Mouse (Mus musculus) urinary bladder, postnatal 10 days (tissue): Measurements from ENCODE around the gene Rubcnl.

Experiments
- DNase-seq: peaks from one replicate; pipeline ENCODE4 v3.0.0; 2022; ENCODE audit warnings: low spot score

Rubcnl gene

DNA sequence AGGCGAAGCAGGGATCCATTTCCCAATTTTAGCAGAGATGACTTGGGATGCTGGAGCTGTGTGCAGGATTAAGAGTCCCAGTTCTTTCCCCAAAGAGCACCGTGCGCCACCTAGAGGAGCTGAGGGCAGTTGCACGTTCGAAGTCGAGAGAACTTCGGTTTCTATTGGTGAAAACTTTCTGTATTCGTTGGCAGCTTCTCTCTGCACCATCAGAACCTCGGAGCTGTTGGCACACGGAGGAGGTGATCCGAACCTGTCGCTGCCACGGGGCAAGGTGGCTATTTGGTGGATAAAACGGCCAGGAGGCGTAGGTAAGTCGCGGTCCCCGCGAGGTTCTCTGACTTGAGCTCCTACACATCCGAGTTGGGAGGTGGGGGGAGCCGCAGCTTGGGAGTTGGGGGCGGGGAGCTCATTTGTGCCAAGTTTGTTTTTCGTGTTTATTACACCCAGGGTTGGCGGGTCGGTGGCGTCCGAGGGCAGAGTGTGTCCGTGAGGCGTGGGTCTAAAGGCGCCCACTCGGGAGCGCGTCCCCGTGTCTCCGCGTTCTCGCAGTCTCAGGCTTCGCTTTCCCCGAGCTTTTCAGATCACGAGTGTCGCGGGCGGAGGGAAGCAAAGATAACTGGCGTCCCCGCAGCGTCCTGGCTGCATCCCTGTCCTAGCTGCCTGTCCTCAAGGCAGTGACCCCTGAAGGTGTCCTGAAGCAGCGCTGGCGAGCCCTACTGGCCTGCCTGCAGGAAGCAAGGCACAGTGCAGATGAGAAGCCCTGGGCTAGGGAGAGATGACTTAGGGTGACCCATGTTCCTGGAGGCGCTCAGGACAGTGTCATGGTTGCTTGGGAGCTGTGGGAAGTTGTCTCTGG is at the start of gene Rubcnl:
TSS of gene Rubcnl (plus strand) at position 172 of the 859 bp plus-strand sequence.
- DNase-seq, result peak; percentile 28

DNA sequence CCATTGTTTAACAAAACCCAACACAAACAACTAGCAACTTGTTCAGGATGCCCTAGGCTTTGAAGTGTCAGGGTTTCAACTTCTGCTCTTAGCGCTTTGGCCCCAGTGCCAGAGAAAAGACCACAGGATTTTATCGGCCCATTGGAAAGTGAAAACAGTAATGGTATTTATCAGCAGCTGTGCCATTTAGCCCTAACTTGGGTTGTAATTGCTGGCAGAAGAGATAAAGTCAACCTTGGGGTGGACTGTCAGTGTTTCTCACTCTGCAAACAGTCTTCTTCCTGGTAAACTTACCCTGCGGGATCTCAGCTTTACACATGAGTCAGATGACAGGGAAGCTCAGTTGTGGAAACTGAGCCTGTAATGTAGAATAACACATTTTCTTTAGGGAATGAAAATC is 43.6 kb upstream of the Rubcnl start:
- DNase-seq, result no peak

DNA sequence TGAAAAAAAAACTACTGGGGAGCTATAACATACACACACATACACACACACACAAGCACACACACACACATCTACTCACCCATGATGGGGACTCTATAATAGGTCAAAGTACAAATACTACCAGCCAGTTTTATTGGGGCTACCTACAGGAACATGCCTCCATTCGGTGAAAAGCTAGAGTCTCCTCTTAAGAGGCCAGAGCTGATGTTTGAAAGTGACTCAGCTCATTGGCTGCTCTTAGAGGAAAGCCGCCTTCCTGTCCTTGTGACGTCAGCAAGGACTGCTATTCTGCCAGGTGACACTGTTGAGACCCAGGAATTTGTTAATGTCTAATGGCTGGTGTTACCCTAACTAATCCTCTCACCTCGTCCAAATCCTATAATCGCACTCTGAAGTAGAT is 43.1 kb upstream of the Rubcnl start:
- no peak for DNase-seq

DNA sequence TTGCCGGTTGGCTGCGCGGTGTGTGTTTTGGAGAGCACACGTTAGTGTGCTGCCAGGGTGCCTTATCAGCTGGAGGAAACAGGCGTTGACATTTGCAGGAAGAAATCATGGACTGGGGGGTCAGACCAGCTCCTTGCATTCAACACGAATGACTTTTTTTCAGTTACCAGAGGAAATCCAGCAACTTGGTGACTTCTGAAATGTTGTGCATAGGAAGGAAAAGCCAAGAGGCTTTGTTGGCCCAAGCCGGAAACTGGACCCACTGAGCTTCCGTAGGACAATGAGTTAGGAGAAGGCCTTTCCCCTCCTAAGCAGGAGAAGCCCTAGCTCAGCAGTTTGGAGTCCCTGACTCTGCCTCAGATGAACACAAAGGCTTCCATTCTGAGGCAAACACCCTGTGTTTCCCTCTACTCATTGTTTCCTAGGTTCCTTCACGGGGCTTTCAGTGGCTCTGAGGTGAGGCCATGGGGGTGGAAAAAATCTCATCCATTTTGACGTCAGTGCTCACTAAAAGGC is 41.6 kb upstream of the Rubcnl start:
- DNase-seq, result no peak

DNA sequence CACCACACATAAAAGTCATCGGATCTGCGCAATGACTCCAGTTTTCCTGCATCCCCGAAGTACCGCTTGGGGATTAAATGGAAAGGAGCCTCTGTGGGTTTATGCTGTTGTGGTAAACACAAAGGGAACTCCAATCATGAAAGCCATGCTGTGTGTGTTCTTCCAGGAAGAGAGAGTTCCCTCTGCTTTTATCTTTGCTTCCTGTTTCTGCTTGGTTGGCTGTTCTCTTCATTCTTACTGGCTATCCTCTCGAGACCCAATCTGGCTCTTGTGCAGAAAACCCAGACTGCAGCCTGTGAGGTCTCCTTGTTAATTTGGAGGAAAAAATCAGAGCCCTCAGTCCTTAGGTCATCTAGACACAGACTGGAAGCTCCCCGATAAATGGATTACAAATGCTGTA is 38.9 kb upstream of the Rubcnl start:
- DNase-seq, result no peak

DNA sequence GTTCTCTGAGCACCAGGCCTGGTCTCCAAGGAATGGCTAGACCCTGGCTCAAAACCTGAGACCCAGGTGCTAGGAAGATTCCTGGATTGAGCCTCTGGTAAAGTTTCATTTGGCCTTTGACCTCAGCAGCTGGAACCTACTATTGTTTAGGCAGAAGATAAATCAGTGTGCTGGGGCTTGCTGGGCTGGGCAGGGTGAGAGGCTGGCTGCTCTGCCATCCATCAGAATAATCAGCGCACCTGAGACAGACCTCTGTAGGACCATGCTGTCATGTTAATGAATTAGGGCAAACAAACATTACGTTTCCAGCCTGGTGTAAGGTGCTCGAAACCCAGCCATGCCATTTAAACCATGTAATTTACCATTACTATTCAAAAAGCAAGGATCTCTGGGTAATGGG is 34.8 kb upstream of the Rubcnl start:
- no peak for DNase-seq

DNA sequence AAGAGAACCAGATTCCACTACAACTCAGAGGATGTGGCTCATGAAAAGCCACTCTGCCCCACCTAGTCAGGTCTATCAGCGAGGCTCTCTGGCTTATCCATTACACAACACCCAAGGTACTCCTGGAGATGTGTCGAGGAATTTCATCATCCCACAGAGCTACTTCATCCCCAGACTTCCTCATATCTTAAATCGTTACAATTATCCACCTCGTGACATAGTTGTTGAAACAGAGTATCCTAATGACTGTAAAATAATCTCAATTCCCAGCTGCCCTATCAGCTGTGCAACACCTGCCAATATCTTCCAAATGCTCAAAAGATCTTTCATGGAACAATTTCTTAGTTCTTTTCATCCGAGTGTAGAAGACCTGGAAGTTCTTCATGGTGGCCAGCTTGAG is 32.7 kb upstream of the Rubcnl start:
- no peak for DNase-seq

DNA sequence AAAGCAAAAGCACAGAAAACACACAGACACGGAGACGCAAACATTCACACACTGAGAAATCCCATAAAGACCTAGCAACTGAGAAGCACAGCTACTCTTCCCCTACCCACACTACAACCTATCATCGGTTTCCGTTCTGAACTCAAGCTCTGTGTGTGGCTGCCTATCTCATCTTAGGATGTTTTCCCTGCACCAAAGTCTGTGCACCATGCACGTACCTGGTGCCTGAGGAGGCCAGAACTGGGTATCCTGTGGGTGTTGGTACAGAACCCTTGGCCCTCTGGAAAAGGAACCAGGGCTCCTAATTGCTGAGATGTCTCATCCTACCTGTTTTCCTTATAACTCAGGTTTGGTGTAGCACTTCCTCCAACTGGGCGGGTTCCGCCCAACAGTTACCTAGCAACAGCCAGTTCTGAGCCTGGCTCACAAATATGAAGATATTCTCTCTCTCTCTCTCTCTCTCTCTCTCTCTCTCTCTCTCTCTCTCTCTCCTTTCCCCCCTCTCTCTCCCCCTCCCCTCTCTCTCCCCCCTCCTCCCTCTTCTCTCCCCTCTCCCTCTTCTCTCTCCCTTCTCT is 30.9 kb upstream of the Rubcnl start:
- no peak for DNase-seq

DNA sequence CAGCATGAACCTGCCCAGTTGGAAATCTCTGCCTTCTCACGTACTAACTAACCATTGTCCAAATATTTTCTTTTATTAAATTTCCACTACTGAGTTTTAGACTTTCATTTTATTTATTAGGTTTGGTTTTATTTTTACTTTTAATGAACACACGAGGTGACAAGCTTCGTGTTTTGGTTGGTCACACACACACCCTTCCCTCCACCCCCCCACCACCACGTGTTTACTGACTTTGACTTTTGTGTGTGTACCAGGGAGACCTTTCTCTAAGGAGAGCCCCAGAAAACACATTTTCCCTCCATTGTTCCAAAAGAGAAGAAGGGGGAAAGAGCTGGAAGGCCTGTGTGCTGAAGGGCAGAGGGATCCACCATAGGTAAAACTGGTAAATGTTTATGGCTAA is 30.2 kb upstream of the Rubcnl start:
- DNase-seq, result no peak

DNA sequence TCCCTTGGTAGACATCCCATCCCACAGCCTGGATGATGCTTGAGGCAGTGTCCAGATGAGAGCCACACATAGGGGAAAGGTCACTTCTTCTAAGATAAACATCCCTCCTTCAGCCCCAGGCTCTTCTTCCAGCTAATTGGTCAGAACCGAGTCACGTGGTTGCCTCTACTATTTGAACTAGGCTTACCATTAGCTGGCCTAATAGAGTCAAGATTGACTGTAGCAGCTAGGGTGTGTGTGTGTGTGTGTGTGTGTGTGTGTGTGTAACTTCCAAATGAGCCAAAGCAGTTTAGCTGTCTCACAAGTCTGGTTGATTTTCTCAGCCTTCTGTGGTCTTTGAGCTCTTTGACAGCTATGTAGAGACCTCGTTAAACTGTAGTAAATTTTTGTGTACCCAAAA is 29.3 kb upstream of the Rubcnl start:
- no peak for DNase-seq

DNA sequence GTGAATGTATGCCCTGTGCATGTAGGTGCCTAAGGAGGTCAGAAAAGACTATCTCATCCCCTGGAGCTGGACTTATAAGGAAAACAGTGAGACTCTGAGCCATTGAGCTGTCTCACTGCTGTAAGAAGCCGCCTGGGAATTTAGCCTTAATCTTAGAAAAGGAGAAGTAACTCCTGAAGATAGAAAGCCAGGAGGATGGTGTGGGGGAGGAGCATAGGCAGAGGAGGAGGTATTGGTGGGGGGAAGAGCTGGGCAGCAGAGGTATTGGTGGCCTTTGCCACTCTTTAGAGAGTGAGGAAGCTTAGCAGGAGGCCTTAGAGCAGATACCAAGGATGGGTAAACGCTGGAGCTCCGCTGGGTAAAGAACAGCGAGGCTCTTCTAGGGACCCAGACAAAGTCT is 26.5 kb upstream of the Rubcnl start:
- no peak for DNase-seq

DNA sequence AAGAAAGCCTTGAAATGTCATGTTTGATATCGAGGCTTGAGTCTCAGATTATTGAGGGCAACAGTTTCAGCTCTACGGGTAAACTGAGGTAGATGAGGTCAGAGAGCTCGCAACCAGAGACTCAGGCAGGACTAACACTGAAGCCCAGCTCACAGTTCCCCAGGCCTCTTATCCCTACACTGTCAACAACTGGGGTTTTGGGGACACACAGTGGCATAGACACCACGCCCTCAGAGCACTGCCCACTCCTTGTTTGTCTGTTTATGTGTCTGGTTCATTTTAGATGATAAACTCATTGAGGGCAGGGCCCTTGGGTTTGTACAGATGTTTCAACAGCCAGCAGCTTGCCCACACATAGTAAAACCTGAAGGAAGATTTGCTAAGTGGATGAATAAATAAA is 25.9 kb upstream of the Rubcnl start:
- no peak for DNase-seq

DNA sequence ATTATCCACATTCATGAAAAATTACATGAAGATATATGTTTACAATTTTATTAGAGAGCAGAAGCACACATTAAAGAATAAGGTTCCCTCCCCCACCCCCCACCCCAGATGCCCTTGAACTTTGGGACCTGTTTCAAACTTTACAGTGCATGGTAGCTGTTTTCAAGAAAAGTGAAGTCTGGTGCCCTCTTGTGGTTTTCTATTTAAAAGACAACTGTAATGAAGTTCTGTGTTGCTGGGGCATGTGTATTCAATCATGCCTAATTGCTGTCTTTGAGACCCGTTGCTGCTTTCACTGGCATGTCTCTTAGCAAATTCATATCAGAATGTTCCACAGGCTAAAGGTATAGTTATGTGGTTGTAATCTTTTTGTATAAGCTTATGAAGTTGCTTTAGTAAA is 25.3 kb upstream of the Rubcnl start:
- no peak for DNase-seq

DNA sequence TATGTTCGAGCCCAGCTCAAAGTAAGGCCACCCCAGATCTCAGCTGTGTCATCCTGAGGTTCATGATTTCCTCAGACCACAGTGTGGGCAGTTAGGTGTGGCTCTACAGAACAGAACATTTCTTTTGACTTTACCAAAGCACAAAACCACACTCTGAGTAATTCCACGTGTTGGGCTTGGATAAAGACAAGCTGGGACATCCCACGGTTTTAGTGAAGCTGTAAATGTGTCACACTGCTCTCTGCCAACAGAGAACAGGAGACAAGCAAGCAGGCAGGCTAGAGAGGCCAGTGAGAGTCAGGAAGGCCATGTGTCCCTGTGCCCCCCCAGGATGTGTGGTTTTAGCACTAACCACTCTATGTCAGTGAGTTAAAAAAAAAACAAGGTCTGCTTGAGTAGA is 19.3 kb upstream of the Rubcnl start:
- DNase-seq, result no peak

DNA sequence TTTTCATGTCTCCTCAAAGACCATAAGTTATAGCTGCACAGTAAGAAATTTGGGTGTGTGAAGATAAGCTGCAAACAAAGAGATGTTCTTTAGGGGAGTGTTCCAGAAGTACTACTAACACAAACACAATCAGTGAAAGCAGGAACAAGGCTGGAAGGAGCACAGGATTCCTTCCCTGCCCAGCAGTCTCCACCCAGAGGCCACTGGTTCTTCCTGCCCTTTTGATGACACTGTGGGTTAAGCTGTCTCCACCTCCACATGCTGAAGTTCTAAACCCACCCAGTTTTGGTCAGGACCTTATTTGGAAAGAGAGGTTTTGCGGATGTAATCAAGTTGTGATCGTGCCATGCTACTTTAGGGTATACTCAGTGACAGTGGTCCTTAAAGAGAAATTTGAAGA is 18.8 kb upstream of the Rubcnl start:
- no peak for DNase-seq

DNA sequence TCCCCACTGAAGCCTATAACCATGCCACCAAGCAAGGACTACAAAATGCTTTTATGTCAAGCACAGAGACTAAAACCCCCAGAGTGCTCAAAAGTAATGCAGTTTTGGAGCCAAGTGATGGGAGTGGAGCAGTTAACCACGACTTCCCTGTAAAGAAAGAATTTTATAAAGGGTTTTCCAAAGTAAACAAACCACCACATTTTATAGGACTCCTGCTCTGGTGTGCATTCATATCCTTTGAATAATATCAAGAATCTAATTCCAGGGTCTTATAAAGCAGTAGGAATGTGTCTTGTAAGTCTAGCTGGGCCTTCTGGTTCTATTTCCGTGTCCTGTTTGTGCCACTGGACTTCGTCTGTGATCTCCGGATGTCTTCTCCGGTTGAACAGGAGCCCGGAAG is 14.5 kb upstream of the Rubcnl start:
- DNase-seq, result no peak

DNA sequence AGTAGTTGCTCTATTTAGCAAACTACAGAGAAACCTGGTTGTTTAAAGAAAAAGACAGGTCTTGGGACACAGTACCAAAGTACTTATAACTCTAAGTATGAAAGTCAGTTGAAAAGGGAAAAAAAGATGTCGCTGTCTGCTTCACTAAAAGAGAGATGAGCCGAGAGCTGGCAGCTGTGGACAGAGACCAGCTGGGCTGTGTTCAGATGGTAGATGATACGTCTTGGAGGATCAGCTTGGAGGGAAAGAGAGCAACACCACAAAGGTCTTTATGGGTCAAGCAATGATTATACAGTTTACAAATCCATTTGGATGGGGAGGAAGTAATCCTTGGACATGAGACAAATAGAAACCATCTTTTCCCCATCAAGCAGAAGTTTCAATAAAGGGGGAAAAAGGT is 12.5 kb upstream of the Rubcnl start:
- DNase-seq, result no peak

DNA sequence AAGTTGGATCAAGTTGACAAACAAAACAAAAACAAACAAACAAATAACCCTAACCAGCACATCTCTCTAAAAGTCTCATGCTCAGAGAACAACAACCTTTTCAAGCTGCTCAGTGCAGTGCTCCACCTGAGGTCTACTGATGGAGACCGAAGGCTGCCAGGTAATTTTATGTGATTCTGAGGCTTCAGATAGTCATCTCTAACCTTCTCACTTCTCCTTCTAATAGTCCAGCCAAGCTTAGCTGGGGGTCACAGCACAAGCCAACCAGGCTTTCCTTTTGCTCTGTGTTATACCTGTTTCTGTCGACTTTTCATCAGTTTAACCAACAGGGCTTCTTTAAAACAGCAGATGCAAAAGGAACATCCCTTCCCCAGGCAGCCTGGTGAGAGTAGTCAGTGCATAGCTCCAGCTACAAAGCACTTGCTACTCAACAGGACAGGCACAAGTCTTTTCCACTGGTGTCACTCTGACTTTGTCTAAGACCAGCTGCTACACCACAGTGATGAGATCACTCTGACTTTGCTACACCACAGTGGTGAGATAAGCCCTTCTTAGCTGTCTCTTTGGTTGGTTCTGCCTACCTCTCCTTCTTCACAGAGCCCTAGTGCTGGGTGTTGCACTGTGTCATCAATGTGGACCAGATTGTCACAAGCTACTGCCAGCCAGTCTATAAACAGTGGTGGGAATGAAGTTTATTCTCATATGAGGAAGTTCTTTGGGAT is 10.2 kb upstream of the Rubcnl start:
- DNase-seq, result no peak

DNA sequence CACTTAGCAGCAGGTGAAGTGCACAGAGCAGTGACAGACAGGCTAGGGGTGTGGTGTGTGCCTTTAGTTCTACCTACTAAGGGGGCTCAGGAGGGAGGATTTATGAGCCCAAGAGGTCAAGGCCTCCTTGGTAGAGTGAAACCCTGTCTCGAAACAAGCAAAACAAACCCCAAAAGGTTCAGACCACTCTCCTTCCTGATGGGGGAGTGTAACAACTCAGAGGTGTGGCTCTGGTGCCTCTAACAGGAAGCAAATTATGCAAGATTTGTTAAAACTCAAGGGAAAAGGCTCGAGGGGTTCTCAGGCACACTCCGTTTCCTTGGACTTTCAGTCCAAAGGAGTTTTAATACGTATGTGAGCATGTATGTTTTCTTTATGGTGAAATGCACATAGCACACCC is 5.5 kb upstream of the Rubcnl start:
- DNase-seq, result no peak

DNA sequence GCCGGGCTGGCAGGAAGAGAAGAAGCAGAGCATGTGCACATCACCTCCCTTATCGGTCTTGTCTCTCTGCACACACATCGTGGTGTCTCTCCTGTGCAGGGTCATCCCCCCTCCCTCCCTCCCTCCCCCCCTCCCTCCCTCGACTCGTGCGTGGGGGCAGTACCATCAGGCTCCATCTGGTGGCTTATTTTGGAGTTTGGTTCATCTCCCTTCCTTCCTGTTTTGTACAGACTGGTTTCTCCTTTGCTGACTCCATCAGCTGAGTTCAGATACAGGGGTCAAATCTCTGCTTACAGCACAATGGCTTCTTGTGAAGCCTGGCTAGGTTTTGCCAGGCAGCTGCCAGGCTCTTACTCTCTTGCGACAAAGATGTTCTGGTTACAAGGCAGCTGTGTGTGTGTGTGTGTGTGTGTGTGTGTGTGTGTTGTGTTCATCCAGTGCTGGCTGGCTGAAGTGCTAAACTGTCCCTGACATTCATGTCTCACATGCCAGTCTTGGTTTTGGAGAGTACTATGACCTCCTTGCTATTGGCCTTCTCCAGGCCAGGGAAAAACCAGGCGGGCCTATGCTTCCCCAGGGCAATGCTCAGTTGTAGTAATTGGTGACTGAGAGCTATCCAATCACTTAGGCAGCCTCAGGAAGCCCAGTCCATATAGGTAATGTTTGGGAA is 4.7 kb upstream of the Rubcnl start:
- no peak for DNase-seq

DNA sequence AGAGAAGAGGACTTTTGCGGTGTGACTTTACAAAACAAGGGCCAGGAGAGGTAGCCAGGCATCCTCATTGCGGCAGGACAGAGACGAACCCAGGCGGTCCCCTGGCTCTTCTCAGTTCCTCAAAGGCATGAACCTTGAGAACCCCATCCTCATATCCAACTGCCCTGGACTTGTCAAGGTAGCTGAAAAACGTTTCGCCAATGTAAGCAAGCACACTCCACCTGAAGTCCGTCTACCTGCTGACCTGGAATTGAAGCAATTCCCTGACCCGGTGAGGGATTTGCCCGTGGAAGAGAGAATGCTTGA is 841 bp downstream of the Rubcnl start:
- no peak for DNase-seq

DNA sequence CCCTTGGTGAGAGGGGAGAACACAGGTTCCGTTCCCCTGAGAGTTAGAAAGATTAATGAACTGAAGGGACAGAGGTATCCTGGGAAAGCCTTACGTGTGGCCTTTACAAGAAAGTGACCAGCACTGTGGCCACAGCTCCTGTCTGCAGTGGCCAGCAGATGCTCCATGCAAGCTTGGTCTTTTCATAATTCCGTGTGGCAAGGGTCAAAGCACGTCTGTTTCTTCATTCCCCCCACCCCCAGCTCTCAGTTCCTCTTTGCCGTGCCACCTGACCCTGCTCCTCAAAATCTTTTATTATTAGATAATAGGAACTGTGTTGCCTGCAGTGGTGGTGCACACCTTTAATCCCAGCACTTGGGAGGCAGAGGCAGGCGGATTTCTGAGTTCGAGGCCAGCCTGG is 1.4 kb downstream of the Rubcnl start:
- DNase-seq, result no peak
